Mouse (Mus musculus) common myeloid progenitor, adult 5-6 weeks (primary cell): ENCODE results near the gene Lmntd1. TPM values are rescaled to one million over a fixed set of nuclear protein-coding genes. Genes with fewer than 3 reads are reported as not detected.

Source experiments
- ATAC-seq: replicated peaks from 2 replicates; pipeline ENCODE4 v1.8.0; 2016; ENCODE audit warnings: low read depth, mild to moderate bottlenecking, moderate TSS enrichment, inconsistent platforms; ENCODE audit not compliant: poor library complexity, severe bottlenecking
- total RNA-seq: library from RNA; stranded (forward); fragments of 200-1000, 187-1606 nt; gene quantifications from 2 replicates; pipeline ENCODE4 v1.2.3, GENCODE M21; 2017

Gene Lmntd1
- total RNA-seq, 1 experiment from 2014 or later: not detected

GRCm38 (mm10) chr6:145501751-145502150 is 112.4 kb downstream of the Lmntd1 start:
- ATAC-seq: no peak

DNA sequence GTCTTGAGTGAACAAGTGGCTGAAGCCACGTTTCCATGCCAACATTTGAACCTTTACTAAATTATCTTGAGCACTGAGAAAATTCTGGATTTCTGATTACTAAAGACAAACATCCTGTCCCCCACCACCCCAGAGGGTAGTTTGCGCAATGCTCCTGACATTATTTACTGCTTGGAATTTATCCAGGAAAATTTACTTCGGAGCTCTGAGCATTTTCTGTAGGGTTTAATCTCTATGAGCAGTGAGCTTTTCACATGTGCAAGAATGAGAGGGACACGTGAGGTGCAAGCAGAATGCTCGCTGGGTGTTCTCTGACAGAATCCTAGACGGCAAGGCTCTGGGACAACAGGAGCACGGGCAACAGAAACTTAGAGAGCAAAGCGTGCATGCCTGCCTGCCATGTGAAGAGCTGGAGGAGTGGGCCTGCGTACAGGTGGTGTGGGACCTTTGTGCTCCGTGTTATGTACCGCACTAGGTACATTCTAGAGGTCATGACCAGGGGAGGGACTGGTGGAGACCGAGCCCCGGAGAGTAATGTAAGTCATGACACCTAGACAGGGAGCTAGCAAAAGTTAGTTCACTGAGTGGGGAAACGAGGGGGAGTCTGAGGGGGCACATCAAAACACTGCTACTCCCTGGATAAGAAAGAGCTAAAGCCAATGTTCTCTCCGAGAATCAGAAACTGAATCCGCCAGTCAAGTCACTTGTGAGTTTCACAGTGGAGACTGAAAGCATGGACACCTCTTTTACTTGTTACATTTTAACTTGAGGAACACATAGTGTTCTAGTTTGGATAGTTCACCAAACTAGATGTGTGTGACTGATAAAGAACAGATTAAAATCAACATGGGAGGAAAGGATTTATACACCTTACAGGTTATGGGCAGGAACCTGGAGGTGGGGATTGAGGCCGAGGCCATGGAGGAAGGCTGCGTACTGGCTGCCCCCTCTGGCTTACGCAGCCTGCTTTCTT is 114.3 kb downstream of the Lmntd1 start:
- no peak for ATAC-seq

- no peak for ATAC-seq
Observed at GRCm38 (mm10) chr6:145495731-145496130, 118.4 kb downstream of the Lmntd1 start.

- no peak for ATAC-seq
Observed at GRCm38 (mm10) chr6:145488251-145488650, 125.9 kb downstream of the Lmntd1 start.

GRCm38 (mm10) chr6:145485986-145486605 is 128.0 kb downstream of the Lmntd1 start:
- no peak; the same call in 1 of the 2 replicates for ATAC-seq

DNA sequence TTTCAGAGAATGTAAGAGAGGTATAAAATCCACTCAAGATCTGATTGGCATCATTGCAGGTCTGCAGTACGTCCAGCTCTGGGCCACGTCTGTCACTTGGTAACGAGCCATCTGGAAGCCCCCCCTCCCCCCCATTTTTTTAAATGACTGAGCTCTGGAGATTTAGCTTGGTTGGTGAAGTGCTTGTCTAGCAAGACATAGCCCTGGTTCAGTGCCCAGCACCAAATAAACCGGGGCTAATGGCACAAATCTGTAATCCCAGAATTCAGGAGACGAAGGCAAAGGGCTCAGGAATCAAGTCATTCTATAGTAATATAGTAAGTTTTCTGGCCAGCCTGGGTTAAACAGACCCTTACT is 130.8 kb downstream of the Lmntd1 start:
- ATAC-seq: no peak

DNA sequence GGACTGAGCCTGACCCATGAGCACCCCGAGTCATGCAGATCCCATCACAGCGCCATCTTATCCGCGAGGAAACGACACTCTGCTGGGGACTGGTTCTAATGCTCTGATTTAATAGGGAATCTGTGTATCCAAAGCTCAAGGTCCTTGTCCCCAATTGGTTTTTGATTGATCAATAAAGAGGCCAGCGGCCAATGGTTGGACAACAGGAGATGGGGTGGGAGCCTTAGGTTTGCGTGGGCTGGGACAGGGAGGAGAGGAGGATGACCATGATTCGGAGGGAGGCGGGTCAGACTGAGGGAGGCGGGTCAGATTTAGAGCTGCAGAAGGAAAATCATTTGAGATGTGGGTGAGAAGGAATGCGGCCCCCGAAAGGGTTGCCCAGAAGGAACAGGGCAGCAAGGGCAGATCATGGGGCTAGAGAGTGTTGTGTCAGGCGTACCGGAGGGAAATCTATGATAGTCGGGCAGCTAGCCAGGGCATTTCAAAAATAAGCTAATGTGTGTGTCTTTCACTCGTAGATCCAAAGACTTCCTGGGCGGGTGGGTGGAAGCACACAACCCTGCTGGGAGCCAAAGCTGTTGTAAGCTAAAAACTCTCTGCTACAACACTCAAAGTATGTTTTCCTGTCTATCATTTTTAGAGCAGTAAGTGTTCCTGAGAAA is 131.3 kb downstream of the Lmntd1 start:
- no peak for ATAC-seq

DNA sequence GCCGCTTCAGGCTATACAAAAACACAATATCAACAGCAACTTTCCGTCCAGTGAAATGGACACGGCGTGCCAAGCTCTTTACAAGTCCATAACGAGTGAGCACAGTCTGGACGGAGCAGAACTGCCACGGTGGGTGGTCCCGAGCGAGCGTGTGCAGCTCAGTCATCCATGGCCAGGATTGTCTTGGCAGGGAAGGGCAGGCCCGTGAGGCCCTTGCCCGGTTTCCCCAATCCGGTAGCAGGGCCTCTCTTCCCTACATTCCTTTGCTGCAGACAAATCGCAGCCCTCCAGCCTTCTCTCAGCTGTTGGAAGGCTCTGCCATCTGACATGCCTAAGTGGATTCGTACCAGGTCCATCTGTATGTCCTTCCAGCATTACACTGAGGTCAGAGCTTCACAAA is 132.2 kb downstream of the Lmntd1 start:
- no peak for ATAC-seq

- ATAC-seq: no peak
Observed at GRCm38 (mm10) chr6:145478821-145479271, 135.3 kb downstream of the Lmntd1 start.

- ATAC-seq: no peak
Observed at GRCm38 (mm10) chr6:145477367-145477905, 136.7 kb downstream of the Lmntd1 start.

GRCm38 (mm10) chr6:145471638-145472247 is 142.4 kb downstream of the Lmntd1 start:
- ATAC-seq: peak; percentile 80

GRCm38 (mm10) chr6:145469260-145469943 is 144.7 kb downstream of the Lmntd1 start:
- no peak for ATAC-seq

- ATAC-seq: no peak
Observed at GRCm38 (mm10) chr6:145464027-145464426, 150.1 kb downstream of the Lmntd1 start.

GRCm38 (mm10) chr6:145462677-145463245 is 151.4 kb downstream of the Lmntd1 start:
- no peak for ATAC-seq

DNA sequence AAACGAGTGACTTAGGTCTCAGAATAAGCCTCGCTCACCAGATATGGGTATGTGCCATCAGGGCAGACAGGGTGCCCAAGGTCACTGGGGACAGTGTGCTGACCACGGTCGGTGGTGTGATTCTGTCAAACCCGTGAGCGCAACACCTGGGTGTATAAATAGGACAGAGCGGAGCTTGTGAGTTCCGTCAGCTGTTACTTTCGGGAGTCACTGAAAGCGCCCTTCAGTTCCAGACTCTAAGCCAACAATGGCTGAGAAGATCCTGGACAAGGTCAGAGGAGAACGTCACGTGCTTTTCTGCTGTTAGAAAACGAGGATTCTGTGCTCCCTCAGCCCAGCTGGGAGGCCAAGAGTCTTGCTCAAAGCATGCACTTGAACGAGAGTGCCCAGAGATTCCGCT is 157.1 kb downstream of the Lmntd1 start:
- no peak for ATAC-seq

DNA sequence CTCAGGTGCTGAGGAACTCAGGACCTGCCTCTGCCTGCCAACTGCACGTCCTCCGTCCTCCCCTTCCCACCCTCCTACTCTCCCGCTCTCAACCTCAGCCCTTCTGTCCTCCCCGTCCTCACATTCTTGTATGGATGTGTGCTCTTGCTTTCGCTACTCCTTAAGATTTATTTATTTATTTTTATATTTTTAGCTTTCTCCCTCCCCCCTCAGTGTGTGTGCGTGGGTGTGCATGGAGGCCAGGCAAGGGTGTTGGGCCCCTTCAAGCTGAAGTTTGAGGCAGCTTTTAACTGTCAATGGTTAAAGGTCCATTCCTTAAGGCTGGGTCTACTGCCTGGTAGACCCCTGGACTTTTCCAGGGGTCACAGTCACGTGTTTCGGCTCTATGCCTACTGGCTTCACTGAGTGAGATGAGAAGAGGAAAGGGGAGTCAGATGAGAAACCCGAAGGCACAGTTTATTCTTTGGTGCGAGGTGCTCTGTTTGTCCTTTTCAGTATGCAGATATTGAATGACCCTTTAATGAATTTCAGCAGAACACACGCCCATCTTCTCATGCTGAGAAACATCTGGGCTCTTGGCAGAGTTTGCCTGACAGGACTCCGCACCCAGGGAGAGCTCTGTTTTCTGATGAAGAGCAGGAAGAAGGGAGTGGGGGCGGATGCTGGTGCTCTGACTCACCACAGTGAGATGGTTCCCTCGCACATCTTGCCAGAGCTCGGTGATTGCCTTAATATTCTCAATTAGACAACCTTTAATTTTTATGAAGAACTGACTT is 163.3 kb downstream of the Lmntd1 start:
- no peak for ATAC-seq

- ATAC-seq: no peak
Observed at GRCm38 (mm10) chr6:145448361-145448760, 165.8 kb downstream of the Lmntd1 start.

GRCm38 (mm10) chr6:145445811-145446500 is 168.2 kb downstream of the Lmntd1 start:
- ATAC-seq: no peak
